Mouse (Mus musculus): ENCODE data around the gene Ddx49. TPM values are rescaled to one million over a fixed set of nuclear protein-coding genes. Genes with fewer than 3 reads are reported as not detected.

The Ddx49 gene
- total RNA-seq (2014; rRNA removed) (36.4 and 53.8 TPM in 2 replicates), polyA plus RNA-seq (2015; fragmentation: Nextera tagmentation; extraction: Ambion mirVana) (40.4 and 47.5 TPM in 2 replicates)

DNA sequence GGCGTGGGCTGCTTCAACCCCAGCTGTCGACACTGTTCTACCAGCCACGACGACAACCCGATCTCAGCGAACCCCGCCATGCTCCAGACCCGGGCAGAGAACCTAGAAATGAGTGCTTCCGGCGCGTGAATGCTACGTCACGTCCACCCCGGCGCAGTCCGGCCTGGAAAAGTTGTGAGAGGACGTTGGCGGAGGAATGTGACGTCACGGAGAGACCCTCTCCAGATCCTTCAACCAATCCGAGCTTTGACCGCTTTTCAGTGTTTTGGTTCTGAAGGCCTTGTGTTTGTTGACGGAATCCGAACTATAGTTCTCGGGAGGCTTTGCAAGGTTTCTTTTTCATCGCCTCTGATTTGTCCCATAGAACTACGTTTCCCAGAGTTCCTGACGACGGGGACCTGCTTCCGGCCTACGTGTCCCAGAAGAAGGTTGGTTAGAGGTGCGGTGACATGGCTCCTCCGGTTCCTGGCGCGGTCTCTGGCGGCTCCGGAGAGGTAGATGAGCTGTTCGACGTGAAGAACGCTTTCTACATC lies at the start of gene Ddx49, which contains the start of gene Cope:
Gene Ddx49 (minus strand): TSS at position 132 of the 533 bp plus-strand sequence.
Gene Cope (plus strand): TSS at position 161 of the 533 bp plus-strand sequence.
- no peak for TF ChIP-seq CTCF (IDR thresholded peaks at IDR 0.05; ENCODE audit: low read depth)
- Histone ChIP-seq H3K36me3 (ENCODE audit: insufficient read depth, low read length) (peaks cover 29% of the 10 kb centered on the region), H3K4me2 (ENCODE audit: low read depth, low read length) (peak within 1 kb of the TSS; percentile 91), H3K9me3 (ENCODE audit: low read length) (no peaks in the 10 kb centered on the region), H3K27me3 (ENCODE audit: insufficient read depth, low read length) (no peaks in the 10 kb centered on the region), H3K27ac (peak within 1 kb of the TSS; percentile 49), H3K9ac (replicated peaks; ENCODE audit: low read length) (peak within 1 kb of the TSS; percentile 71), H3K4me1 (ENCODE audit: insufficient read depth, low read length) (peaks cover 10% of the 10 kb centered on the region; the same call in 1 of the 2 replicates), H3K4me3 (ENCODE audit: low read length) (peak within 1 kb of the TSS; percentile 62)
- ATAC-seq, result peak; percentile 93
- under 1% methylated on average over 40 of the region's 40 CpGs for WGBS
- peak; percentile 96 for DNase-seq (ENCODE audit: low spot score)

DNA sequence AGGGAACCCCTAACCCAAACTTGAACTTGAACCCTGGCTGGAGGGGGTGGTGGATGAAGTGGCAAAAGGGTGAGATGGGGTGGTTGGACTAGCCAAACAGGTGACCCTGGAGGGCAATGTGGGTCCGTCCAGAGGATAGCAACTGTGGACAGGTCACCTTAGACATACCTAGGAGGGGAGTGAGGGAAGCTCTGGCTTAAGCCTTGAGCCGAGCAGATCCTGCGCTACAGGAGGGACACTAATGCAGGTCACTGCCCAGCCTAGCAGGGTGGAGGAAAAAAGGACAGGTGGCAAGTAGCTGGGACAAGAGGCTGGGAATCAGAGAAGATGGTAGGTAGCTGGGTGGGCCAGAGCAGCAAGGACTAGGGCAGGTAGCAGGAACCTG lies 49.7 kb upstream of the Ddx49 start:
- Histone ChIP-seq H3K4me2 (ENCODE audit: low read depth, low read length) (peak overlapping the region; percentile 100), H3K9ac (replicated peaks; ENCODE audit: low read length) (peak overlapping the region; percentile 97), H3K4me1 (ENCODE audit: insufficient read depth, low read length) (peaks cover 22% of the 10 kb centered on the region), H3K27me3 (ENCODE audit: insufficient read depth, low read length) (no peaks in the 10 kb centered on the region), H3K27ac (peak overlapping the region; percentile 93; the same call in 1 of the 2 replicates), H3K4me3 (ENCODE audit: low read length) (peak overlapping the region; percentile 100), H3K9me3 (ENCODE audit: low read length) (no peaks in the 10 kb centered on the region), H3K36me3 (ENCODE audit: insufficient read depth, low read length) (0 out of 2 replicates have a peak, but pooled peaks cover 5% of the 10 kb centered on the region)
- ATAC-seq (no peak), DNase-seq (ENCODE audit: low spot score) (no peak)
- TF ChIP-seq CTCF (IDR thresholded peaks at IDR 0.05; ENCODE audit: low read depth), result no peak
- WGBS, result 18% methylated on average over 3 of the region's 3 CpGs

DNA sequence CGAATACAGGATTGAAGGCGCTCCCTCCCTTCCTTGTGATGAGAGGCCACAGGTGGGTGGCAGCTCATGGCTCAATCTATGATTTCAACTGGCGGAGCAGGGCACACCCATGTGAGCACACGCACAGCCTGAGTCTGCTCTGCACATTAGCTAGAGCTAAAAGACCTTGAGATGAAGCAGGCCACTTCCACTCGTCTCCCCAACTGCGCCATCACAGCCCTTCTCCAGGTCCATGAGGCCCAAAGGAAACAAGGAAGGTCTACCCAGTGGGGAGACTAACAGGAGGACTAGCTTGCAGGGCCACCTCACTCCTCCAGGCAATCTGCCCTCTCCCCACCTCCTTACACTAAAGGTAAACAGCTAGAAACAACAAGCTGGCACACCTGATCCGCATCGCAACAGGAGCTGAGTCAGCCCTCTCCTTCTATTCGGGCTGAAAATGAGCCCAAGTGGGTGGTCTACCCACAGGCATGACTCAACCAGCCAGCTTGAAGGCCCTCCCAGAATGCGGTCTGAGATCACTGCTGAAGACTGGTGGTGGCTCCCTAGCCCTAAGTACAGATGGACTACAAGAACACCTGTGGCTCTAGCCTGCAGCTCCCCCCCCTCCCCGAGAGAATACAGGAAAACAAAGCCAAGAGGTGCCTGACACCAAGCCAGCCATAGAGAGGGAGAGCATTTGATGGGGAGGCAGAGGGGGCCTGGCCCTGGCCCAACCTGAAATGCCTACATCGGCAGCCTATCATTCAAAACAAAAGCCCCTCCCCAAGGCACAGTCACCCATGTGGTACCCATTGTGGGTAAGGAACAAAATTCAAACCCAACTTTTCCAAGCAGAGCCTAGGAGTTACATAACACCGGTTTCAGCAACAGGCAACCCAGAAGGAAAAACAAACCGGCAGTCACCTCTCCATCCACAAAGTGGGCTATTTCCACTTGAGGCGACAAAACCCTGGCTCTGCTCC lies 49.0 kb upstream of the Ddx49 start:
- Histone ChIP-seq H3K27ac (no peak overlapping the region), H3K4me2 (ENCODE audit: low read depth, low read length) (peak overlapping the region; percentile 100), H3K27me3 (ENCODE audit: insufficient read depth, low read length) (no peaks in the 10 kb centered on the region), H3K36me3 (ENCODE audit: insufficient read depth, low read length) (0 out of 2 replicates have a peak, but pooled peaks cover 5% of the 10 kb centered on the region), H3K4me1 (ENCODE audit: insufficient read depth, low read length) (peaks cover 22% of the 10 kb centered on the region), H3K9me3 (ENCODE audit: low read length) (no peaks in the 10 kb centered on the region), H3K4me3 (ENCODE audit: low read length) (peak overlapping the region; percentile 100), H3K9ac (replicated peaks; ENCODE audit: low read length) (peak overlapping the region; percentile 97)
- TF ChIP-seq CTCF (IDR thresholded peaks at IDR 0.05; ENCODE audit: low read depth), result no peak
- WGBS, result 48% methylated on average over 15 of the region's 15 CpGs
- DNase-seq (ENCODE audit: low spot score), result no peak
- no peak for ATAC-seq

DNA sequence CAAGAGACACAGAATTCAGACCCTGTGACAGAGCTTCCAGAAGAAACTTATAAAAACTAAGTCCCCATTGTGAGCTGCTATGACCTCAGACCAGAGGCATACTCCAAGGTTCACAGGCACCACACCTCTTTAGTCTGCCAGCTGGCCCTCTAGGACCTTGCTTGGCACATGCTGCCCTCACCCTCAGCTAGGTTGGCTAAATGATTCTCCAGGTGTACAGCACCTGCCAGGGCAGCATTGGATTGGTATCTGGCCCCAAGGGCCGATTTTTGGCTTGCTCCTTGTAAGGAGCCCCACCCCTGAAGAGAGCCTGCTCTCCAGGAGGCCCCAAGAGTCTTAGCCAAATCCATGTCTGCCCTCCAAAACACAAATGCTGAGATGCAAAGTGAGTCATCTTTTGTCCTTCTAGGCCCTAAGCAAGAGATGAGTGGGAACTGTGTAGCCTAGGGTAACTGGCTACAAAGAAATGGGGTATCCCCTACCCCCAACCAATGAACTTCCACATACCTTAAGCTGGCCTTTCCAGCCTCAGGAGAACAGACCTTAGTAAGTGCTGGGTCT lies 45.7 kb upstream of the Ddx49 start:
- H3K9me3 ChIP-seq (ENCODE audit: low read length), result no peaks in the 10 kb centered on the region
- peak overlapping the region; percentile 21; the same call in 1 of the 2 replicates for H3K9ac ChIP-seq (replicated peaks; ENCODE audit: low read length)
- H3K4me2 ChIP-seq (ENCODE audit: low read depth, low read length), result no peak overlapping the region
- H3K4me1 ChIP-seq (ENCODE audit: insufficient read depth, low read length), result peaks cover 17% of the 10 kb centered on the region
- no peak for DNase-seq (ENCODE audit: low spot score)
- no peak for TF ChIP-seq CTCF (IDR thresholded peaks at IDR 0.05; ENCODE audit: low read depth)
- H3K27me3 ChIP-seq (ENCODE audit: insufficient read depth, low read length), result no peaks in the 10 kb centered on the region
- H3K27ac ChIP-seq, result no peak overlapping the region
- H3K36me3 ChIP-seq (ENCODE audit: insufficient read depth, low read length), result 0 out of 2 replicates have a peak, but pooled peaks cover 5% of the 10 kb centered on the region
- H3K4me3 ChIP-seq (ENCODE audit: low read length), result no peak overlapping the region
- WGBS, result 58% methylated on average over 1 of the region's 1 CpGs
- ATAC-seq, result no peak

DNA sequence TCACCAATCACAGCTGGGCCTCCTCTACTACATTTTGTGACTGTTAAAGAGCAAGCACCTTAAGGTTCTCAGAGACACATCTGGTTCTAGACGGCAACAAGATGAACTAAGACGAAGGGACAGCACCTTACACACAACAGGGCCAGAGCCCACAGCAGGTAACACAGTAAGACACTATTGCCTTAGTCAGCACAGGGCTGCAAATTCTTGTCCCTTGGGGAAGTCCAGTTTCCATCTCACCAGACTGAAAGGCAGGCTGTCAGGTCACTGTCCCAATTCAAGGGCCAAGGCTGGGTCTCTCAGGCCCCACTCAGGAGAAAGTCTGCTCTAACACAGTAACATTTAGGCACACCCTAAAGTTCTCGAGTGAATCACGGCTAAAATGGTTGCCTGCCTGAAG lies 45.2 kb upstream of the Ddx49 start:
- H3K4me1 ChIP-seq (ENCODE audit: insufficient read depth, low read length), result peaks cover 17% of the 10 kb centered on the region
- ATAC-seq (no peak), DNase-seq (ENCODE audit: low spot score) (no peak)
- H3K27ac ChIP-seq, result no peak overlapping the region
- H3K9me3 ChIP-seq (ENCODE audit: low read length), result no peaks in the 10 kb centered on the region
- no peaks in the 10 kb centered on the region for H3K27me3 ChIP-seq (ENCODE audit: insufficient read depth, low read length)
- no peak for TF ChIP-seq CTCF (IDR thresholded peaks at IDR 0.05; ENCODE audit: low read depth)
- WGBS, result 83% methylated on average over 4 of the region's 4 CpGs
- no peak overlapping the region for H3K4me3 ChIP-seq (ENCODE audit: low read length)
- H3K4me2 ChIP-seq (ENCODE audit: low read depth, low read length), result no peak overlapping the region
- H3K9ac ChIP-seq (replicated peaks; ENCODE audit: low read length), result no peak overlapping the region
- peaks cover 6% of the 10 kb centered on the region; the same call in 1 of the 2 replicates for H3K36me3 ChIP-seq (ENCODE audit: insufficient read depth, low read length)

- Histone ChIP-seq H3K27me3 (ENCODE audit: insufficient read depth, low read length) (no peaks in the 10 kb centered on the region), H3K4me1 (ENCODE audit: insufficient read depth, low read length) (no peaks in the 10 kb centered on the region), H3K9ac (replicated peaks; ENCODE audit: low read length) (no peak overlapping the region), H3K4me3 (ENCODE audit: low read length) (no peak overlapping the region), H3K27ac (no peak overlapping the region), H3K36me3 (ENCODE audit: insufficient read depth, low read length) (peaks cover 34% of the 10 kb centered on the region), H3K9me3 (ENCODE audit: low read length) (no peaks in the 10 kb centered on the region), H3K4me2 (ENCODE audit: low read depth, low read length) (no peak overlapping the region)
- DNase-seq (ENCODE audit: low spot score), result no peak
- ATAC-seq, result no peak
- 85% methylated on average over 2 of the region's 2 CpGs for WGBS
- TF ChIP-seq CTCF (IDR thresholded peaks at IDR 0.05; ENCODE audit: low read depth), result no peak
Observed at GRCm38 (mm10) chr8:70344279-70344678, 42.0 kb upstream of the Ddx49 start.
